Mouse (Mus musculus) embryonic facial prominence, embryonic 12.5 days (tissue): Measurements from ENCODE around the gene Bcdin3d. TPM values are rescaled to one million over a fixed set of nuclear protein-coding genes. Genes with fewer than 3 reads are reported as not detected.

Source experiments
- ATAC-seq: fragments of 200-750 bp; cut with Nextera tagmentation; 2 replicates; pipeline ENCODE4 v1.8.0; 2017; ENCODE audit not compliant: insufficient number of reproducible peaks, insufficient read depth, low FRiP score, low TSS enrichment
- H3K27ac ChIP-seq: fragments of 300-500 bp; sonication (generic); 2 replicates; pipeline ENCODE4 v1.5.1; 2016; ENCODE audit warnings: mild to moderate bottlenecking
- H3K27me3 ChIP-seq: fragments of 300-500 bp; sonication (generic); 2 replicates; pipeline ENCODE4 v1.6.1; 2016; ENCODE audit warnings: mild to moderate bottlenecking, moderate library complexity
- H3K36me3 ChIP-seq: fragments of 300-500 bp; sonication (generic); 2 replicates; pipeline ENCODE4 v1.6.1; 2016; ENCODE audit warnings: mild to moderate bottlenecking
- H3K4me1 ChIP-seq: fragments of 300-500 bp; sonication (generic); 2 replicates; pipeline ENCODE4 v1.6.1; 2016
- H3K4me2 ChIP-seq: fragments of 300-500 bp; sonication (generic); replicated peaks from 2 replicates; pipeline ENCODE4 v1.6.1; 2016; ENCODE audit warnings: mild to moderate bottlenecking, moderate library complexity
- H3K4me3 ChIP-seq: fragments of 300-500 bp; sonication (generic); 2 replicates; pipeline ENCODE4 v1.5.1; 2016; ENCODE audit warnings: mild to moderate bottlenecking
- H3K9ac ChIP-seq: fragments of 300-500 bp; sonication (generic); 2 replicates; pipeline ENCODE4 v1.6.1; 2016; ENCODE audit warnings: mild to moderate bottlenecking, moderate library complexity
- H3K9me3 ChIP-seq: fragments of 300-500 bp; sonication (generic); 2 replicates; pipeline ENCODE4 v1.6.1; 2016; ENCODE audit warnings: mild to moderate bottlenecking, moderate library complexity
- WGBS: fragments of 180-500 bp; shearing (Covaris S2); methylation state at CpG from one replicate; pipeline ENCODE4 v1.1.7; 2016; 5-methylcytosine and 5-hydroxymethylcytosine counted together
- polyA plus RNA-seq: library from polyadenylated mRNA; unstranded; fragments of >200 nt; fragmentation: Nextera tagmentation; extraction: Ambion mirVana; gene quantifications from 2 replicates; pipeline ENCODE4 v1.2.1, GENCODE M21; 2016

Gene Bcdin3d
- polyA plus RNA-seq, 1 experiment from 2014 or later, result 14.6 TPM

DNA sequence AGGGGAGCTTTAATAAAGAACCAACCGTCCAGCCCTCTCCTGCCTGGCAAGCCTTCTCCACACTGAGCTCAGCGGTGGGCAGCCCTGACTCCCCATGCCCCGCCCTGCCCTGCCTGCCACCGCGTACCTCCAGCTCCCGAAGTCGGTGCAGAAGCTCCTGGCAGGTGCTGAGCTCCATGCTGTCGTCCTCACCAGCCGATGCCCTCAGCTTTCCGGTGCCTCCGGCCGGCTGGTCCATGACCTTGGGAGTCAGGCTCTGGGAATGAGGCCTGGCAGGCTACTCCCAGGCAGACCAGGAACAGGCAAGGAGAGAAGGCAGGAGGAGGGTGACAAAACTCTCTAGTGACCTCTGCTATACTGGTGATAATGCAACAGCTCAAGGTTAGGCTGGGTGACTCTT lies 40.6 kb downstream of the Bcdin3d start:
- H3K27me3 ChIP-seq, result no peaks in the 10 kb centered on the region
- no peak for ATAC-seq
- 87% methylated on average over 12 of the region's 12 CpGs for WGBS
- no peak overlapping the region for H3K4me3 ChIP-seq
- no peak overlapping the region for H3K27ac ChIP-seq
- no peaks in the 10 kb centered on the region for H3K9me3 ChIP-seq
- H3K4me2 ChIP-seq, result no peak overlapping the region
- no peak overlapping the region for H3K9ac ChIP-seq
- peaks cover 15% of the 10 kb centered on the region for H3K4me1 ChIP-seq
- peaks cover 62% of the 10 kb centered on the region for H3K36me3 ChIP-seq

DNA sequence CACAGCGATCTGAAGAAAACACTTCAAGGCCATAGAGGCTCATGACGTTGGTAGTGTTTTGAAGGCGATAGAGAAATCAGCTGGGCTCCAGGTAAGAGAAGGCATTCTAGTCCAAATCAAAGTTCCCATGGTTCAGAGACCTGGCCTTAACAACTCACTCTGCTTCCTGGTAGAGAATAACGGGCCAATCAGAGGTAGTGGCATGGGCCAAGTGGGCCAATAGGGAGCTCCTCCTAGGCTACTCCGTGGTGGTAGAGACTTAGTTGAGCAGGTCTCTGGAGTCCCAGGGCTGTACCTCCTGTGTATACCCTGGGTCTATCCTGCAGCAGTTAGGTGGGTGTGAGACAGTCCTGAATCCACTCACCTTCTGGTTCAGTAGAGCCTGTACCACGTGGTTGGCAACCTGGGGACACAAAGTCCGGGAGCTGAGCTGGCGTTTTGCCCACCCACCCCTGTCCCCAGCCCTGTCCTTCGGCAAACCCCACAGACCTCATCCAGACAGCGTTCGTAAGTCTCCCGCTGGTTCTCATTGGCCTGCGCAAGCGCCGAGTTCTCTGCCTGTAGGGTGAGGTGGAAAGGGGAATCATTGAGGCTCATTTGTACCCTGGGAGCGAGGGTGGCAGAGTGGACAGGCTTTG lies 41.3 kb downstream of the Bcdin3d start:
- peaks cover 64% of the 10 kb centered on the region for H3K36me3 ChIP-seq

DNA sequence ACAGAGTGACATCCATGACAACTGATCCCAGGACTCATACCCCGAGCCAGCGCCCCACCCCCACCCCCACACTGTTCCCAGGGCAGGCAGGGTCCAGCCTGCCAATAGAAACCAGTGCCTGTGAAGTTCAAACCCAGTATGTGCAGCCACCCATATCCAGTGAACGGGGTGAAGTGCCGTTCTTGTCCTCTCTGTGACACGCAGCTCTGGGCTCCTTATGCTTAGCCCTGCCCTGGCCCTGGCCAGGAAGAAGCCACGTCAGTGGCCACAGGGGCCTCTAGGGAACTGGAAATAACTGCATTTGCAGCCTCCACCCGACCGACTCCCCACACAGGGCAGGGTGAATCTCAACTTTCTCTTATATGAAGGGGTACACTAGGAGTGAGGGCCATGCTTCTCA lies 42.6 kb downstream of the Bcdin3d start:
- H3K4me3 ChIP-seq, result no peak overlapping the region
- no peak overlapping the region for H3K4me2 ChIP-seq
- H3K36me3 ChIP-seq, result peaks cover 70% of the 10 kb centered on the region
- 0 out of 2 replicates have a peak overlapping the region, but pooled peaks have one; percentile 26 for H3K27ac ChIP-seq
- 0 out of 2 replicates have a peak overlapping the region, but pooled peaks have one; percentile 2 for H3K9ac ChIP-seq
- H3K27me3 ChIP-seq, result no peaks in the 10 kb centered on the region
- peaks cover 8% of the 10 kb centered on the region for H3K4me1 ChIP-seq
- no peaks in the 10 kb centered on the region for H3K9me3 ChIP-seq
- ATAC-seq, result no peak
- 76% methylated on average over 8 of the region's 8 CpGs for WGBS

More for the DNA sequence above, 41.3 kb downstream of the Bcdin3d start:
- peaks cover 9% of the 10 kb centered on the region for H3K4me1 ChIP-seq
- H3K27me3 ChIP-seq, result no peaks in the 10 kb centered on the region
- H3K4me3 ChIP-seq, result no peak overlapping the region
- no peak overlapping the region for H3K9ac ChIP-seq
- no peak overlapping the region for H3K4me2 ChIP-seq
- no peak overlapping the region for H3K27ac ChIP-seq
- no peaks in the 10 kb centered on the region for H3K9me3 ChIP-seq
- ATAC-seq, result no peak
- WGBS, result 91% methylated on average over 16 of the region's 16 CpGs

DNA sequence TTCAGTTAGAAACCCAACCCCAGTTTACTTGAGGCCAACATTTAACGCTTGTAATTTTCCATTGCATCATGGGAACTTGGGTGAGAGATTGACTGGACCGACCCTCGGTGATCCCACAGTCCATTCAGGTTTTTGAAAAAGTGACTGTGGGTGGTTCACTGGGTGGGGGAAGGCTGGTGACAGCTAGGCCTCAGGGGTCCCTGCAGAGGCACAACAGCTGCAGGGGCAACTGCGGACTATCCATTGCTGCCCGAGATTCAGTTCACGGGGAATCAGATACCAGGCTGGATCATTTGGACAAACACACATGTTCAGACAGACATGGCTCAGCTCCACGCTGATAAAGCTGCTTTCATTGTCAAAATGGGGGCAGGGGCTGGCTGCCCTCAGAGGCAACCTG lies 43.0 kb downstream of the Bcdin3d start:
- peaks cover 72% of the 10 kb centered on the region for H3K36me3 ChIP-seq
- ATAC-seq, result no peak
- H3K4me3 ChIP-seq, result no peak overlapping the region
- no peaks in the 10 kb centered on the region for H3K27me3 ChIP-seq
- no peaks in the 10 kb centered on the region for H3K9me3 ChIP-seq
- no peak overlapping the region for H3K27ac ChIP-seq
- no peak overlapping the region for H3K4me2 ChIP-seq
- peaks cover 3% of the 10 kb centered on the region for H3K4me1 ChIP-seq
- H3K9ac ChIP-seq, result no peak overlapping the region
- WGBS, result 75% methylated on average over 7 of the region's 7 CpGs

DNA sequence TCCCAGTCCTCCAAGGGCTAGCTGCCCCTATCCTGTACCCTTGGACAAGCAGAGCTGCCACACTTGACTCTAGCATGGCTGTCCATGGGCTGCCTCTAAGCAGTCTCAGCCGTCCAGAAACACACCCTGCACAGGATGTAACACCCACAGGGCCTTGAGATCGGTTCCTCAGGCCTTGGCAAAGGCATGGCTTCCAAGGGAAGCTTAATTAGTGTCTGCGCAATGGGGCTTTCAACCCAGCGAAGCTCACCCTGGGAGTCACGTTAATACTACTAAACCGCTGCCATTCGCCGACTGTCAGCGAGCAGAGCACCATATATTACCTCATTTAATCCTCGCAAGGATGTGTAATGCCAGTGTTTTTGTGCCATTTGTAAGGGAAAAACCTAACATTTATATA lies 43.5 kb downstream of the Bcdin3d start:
- no peak overlapping the region for H3K4me3 ChIP-seq
- 89% methylated on average over 10 of the region's 10 CpGs for WGBS
- peaks cover 73% of the 10 kb centered on the region for H3K36me3 ChIP-seq
- H3K27me3 ChIP-seq, result no peaks in the 10 kb centered on the region
- no peak for ATAC-seq
- no peak overlapping the region for H3K27ac ChIP-seq
- no peak overlapping the region for H3K9ac ChIP-seq
- no peak overlapping the region for H3K4me2 ChIP-seq
- no peaks in the 10 kb centered on the region for H3K4me1 ChIP-seq
- H3K9me3 ChIP-seq, result no peaks in the 10 kb centered on the region

DNA sequence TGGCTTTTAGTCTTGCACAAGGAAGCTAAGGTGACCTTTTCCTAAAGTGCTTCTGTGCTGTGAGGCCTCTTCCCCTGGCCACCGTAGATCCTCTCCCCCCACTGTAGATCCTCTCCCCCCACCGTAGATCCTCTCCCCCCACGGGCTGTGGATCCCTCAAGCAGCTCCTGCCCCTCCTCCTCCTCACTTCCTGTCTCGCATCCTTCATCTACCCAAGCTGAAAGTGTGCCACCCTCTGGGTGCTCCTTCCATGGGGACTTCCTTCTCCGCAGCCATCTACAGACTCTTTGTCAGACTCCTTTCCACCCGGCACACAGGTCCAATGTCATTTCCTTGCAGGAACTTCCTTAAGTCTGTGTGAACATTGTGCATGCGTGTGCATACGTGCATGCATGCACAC lies 44.1 kb downstream of the Bcdin3d start:
- H3K36me3 ChIP-seq, result peaks cover 79% of the 10 kb centered on the region

DNA sequence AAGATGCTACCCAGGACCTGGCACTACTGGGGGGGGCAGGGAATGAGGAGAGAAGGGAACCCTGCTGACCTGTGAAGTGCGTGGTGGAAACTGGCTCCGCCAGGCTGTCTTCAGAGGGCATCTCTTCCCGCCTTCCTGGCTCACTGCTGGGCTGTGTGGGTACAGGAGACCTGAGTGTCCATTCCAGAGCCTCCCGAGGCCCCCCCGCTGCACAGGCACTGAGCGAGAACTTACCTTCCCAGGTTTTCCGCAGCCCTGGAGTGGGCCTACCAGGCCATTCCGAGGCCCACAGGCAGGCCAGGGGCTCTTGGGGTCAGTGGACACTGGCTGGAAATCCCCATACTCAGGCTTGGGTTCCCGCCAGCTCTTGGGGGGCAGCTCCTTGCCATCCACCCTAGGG lies 50.6 kb downstream of the Bcdin3d start:
- Histone ChIP-seq H3K4me2 (no peak overlapping the region), H3K36me3 (peaks cover 64% of the 10 kb centered on the region), H3K4me1 (peaks cover 11% of the 10 kb centered on the region), H3K27ac (no peak overlapping the region), H3K9me3 (no peaks in the 10 kb centered on the region), H3K27me3 (no peaks in the 10 kb centered on the region), H3K4me3 (no peak overlapping the region), H3K9ac (0 out of 2 replicates have a peak overlapping the region, but pooled peaks have one; percentile 12)
- no peak for ATAC-seq
- 94% methylated on average over 9 of the region's 9 CpGs for WGBS

More for the DNA sequence above, 44.1 kb downstream of the Bcdin3d start:
- no peak overlapping the region for H3K27ac ChIP-seq
- no peak overlapping the region for H3K4me2 ChIP-seq
- no peak overlapping the region for H3K9ac ChIP-seq
- ATAC-seq, result no peak
- 82% methylated on average over 8 of the region's 8 CpGs for WGBS
- H3K27me3 ChIP-seq, result no peaks in the 10 kb centered on the region
- no peak overlapping the region for H3K4me3 ChIP-seq
- H3K4me1 ChIP-seq, result no peaks in the 10 kb centered on the region
- H3K9me3 ChIP-seq, result no peaks in the 10 kb centered on the region

DNA sequence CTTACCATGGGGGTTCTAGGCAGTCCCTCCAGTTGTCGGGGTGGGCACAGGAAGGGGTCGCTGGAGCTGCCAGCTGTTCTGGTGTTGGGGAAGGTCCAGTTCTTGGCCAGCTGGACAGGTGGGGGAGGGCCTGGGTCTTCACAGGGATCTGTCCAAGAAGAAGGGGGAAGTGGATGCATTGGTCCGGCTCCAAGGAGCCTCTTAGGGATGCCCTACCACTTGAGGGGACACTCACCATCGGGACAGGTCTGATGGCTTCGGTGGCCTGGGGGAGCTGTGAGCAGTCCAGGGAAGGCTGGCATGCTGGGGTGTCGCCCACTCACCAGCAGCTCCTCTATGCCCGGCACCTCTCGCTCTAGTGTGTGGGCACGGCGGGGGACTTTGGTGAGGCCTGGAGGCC lies 51.4 kb downstream of the Bcdin3d start:
- H3K9me3 ChIP-seq, result no peaks in the 10 kb centered on the region
- no peaks in the 10 kb centered on the region for H3K27me3 ChIP-seq
- no peak overlapping the region for H3K9ac ChIP-seq
- 89% methylated on average over 10 of the region's 10 CpGs for WGBS
- peaks cover 12% of the 10 kb centered on the region for H3K4me1 ChIP-seq
- H3K4me3 ChIP-seq, result no peak overlapping the region
- H3K4me2 ChIP-seq, result no peak overlapping the region
- H3K27ac ChIP-seq, result no peak overlapping the region
- H3K36me3 ChIP-seq, result peaks cover 57% of the 10 kb centered on the region
- ATAC-seq, result no peak

DNA sequence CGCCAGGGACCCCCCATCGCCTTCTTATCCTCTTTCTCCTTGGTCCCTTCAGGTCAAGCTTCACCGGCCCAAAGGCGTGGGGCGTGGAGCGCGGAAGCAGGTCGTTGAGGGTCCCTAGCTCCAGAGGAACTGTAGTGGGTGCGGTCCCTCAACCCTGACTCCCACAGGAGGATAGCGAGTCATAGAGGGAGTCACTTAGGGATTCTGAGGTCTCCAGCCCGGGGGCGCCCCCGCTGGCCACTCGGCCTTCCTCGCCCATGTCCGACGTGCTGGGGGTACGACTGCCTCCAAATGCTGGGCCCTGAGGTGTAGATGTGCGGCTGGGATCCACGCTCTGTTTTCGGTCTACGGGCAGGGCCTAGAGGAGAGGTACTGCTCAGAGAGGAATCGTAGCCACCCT lies 52.0 kb downstream of the Bcdin3d start:
- H3K4me2 ChIP-seq, result no peak overlapping the region
- 90% methylated on average over 23 of the region's 23 CpGs for WGBS
- no peaks in the 10 kb centered on the region for H3K9me3 ChIP-seq
- no peak overlapping the region for H3K4me3 ChIP-seq
- no peak overlapping the region for H3K9ac ChIP-seq
- ATAC-seq, result no peak
- peaks cover 18% of the 10 kb centered on the region for H3K4me1 ChIP-seq
- H3K27me3 ChIP-seq, result no peaks in the 10 kb centered on the region
- H3K36me3 ChIP-seq, result peaks cover 51% of the 10 kb centered on the region
- 0 out of 2 replicates have a peak overlapping the region, but pooled peaks have one; percentile 11 for H3K27ac ChIP-seq

DNA sequence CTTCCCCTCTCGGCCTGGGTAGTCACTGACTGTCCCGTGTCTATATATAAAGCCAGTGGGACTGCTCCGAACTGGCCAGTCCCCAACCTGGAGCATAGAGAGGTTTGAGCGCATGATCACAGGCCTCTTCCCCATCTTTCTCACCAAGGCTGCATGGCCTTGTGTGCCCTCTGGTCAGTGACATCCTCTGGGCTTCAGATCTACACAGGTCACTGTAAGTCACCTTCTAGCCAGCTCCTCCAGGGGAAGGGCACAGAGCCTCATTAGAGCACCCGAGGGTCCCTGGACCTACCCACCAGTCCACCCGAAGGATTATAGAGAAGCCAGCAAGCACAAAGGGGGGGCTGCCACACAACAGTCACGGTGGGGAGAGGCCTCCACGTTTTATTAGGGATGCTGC lies 52.9 kb downstream of the Bcdin3d start:
- H3K27me3 ChIP-seq, result no peaks in the 10 kb centered on the region
- peaks cover 42% of the 10 kb centered on the region for H3K36me3 ChIP-seq
- H3K4me2 ChIP-seq, result no peak overlapping the region
- H3K9ac ChIP-seq, result no peak overlapping the region
- no peak for ATAC-seq
- no peaks in the 10 kb centered on the region for H3K9me3 ChIP-seq
- peak overlapping the region; percentile 86 for H3K27ac ChIP-seq
- no peak overlapping the region for H3K4me3 ChIP-seq
- H3K4me1 ChIP-seq, result peaks cover 21% of the 10 kb centered on the region
- 91% methylated on average over 8 of the region's 8 CpGs for WGBS

DNA sequence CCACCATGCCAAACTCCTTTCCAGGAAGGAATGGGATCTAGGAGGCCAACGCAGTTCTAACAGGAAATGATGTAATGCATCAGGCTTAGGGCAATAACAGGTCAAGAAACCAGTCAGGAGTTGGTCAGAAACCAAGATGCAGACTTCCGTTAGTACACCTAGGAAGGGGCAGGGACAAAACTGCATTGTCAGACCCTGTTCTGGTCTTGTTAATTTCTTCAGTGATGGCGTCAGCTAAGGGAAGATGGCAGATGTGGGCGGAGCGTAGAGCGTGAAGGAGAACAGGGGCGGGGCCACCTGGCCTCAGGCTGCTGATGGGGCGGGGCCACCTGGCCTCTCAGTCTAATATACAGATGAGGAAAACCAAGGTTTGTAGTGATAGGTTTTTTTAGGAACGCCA lies 53.4 kb downstream of the Bcdin3d start:
- Histone ChIP-seq H3K4me1 (peaks cover 21% of the 10 kb centered on the region), H3K36me3 (peaks cover 38% of the 10 kb centered on the region), H3K9ac (no peak overlapping the region), H3K27me3 (no peaks in the 10 kb centered on the region), H3K9me3 (no peaks in the 10 kb centered on the region), H3K27ac (peak overlapping the region; percentile 86), H3K4me2 (peak overlapping the region; percentile 36; the same call in 1 of the 2 replicates), H3K4me3 (no peak overlapping the region)
- 69% methylated on average over 9 of the region's 9 CpGs for whole genome bisulfite sequencing
- no peak for ATAC-seq

DNA sequence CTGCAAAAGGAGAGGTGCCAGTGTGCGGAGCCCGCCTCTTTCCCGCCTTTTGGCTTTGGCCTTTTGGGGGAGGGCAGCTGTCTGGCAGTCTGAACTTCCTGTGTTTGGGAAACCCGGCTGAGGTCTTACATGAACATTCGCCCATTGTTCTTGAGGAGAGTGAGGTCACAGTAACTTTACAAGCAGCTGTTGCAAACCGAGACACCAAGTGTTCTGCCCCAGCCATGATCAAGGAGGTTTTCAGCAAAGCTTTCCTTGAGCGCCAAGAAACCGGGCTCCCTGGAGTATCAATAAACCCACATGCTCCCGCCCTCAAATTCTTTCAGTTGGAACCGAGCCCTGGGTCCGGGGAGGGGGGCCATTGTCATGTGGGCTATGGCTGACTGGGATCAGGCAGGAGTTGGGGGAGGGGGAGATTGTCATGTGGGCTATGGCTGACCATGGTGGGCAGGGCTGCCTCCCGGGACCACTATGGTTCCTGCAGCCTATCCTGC lies 54.0 kb downstream of the Bcdin3d start:
- Histone ChIP-seq H3K9ac (no peak overlapping the region), H3K9me3 (no peaks in the 10 kb centered on the region), H3K4me3 (no peak overlapping the region), H3K27ac (peak overlapping the region; percentile 86), H3K36me3 (peaks cover 32% of the 10 kb centered on the region), H3K27me3 (no peaks in the 10 kb centered on the region), H3K4me2 (peak overlapping the region; percentile 36), H3K4me1 (peaks cover 21% of the 10 kb centered on the region)
- ATAC-seq, result peak; percentile 68
- 4% methylated on average over 12 of the region's 12 CpGs for WGBS
